Mouse (Mus musculus) embryonic facial prominence, embryonic 12.5 days (tissue): ENCODE measurements around the gene Sipa1l3. TPM values are rescaled to one million over a fixed set of nuclear protein-coding genes. Genes with fewer than 3 reads are reported as not detected.

ENCODE experiments used
- ATAC-seq: fragments of 200-750 bp; cut with Nextera tagmentation; 2 replicates; pipeline ENCODE4 v1.8.0; 2017; ENCODE audit not compliant: insufficient number of reproducible peaks, insufficient read depth, low FRiP score, low TSS enrichment
- H3K27ac ChIP-seq: fragments of 300-500 bp; sonication (generic); 2 replicates; pipeline ENCODE4 v1.5.1; 2016; ENCODE audit warnings: mild to moderate bottlenecking
- H3K27me3 ChIP-seq: fragments of 300-500 bp; sonication (generic); 2 replicates; pipeline ENCODE4 v1.6.1; 2016; ENCODE audit warnings: mild to moderate bottlenecking, moderate library complexity
- H3K36me3 ChIP-seq: fragments of 300-500 bp; sonication (generic); 2 replicates; pipeline ENCODE4 v1.6.1; 2016; ENCODE audit warnings: mild to moderate bottlenecking
- H3K4me1 ChIP-seq: fragments of 300-500 bp; sonication (generic); 2 replicates; pipeline ENCODE4 v1.6.1; 2016
- H3K4me2 ChIP-seq: fragments of 300-500 bp; sonication (generic); replicated peaks from 2 replicates; pipeline ENCODE4 v1.6.1; 2016; ENCODE audit warnings: mild to moderate bottlenecking, moderate library complexity
- H3K4me3 ChIP-seq: fragments of 300-500 bp; sonication (generic); 2 replicates; pipeline ENCODE4 v1.5.1; 2016; ENCODE audit warnings: mild to moderate bottlenecking
- H3K9ac ChIP-seq: fragments of 300-500 bp; sonication (generic); 2 replicates; pipeline ENCODE4 v1.6.1; 2016; ENCODE audit warnings: mild to moderate bottlenecking, moderate library complexity
- H3K9me3 ChIP-seq: fragments of 300-500 bp; sonication (generic); 2 replicates; pipeline ENCODE4 v1.6.1; 2016; ENCODE audit warnings: mild to moderate bottlenecking, moderate library complexity
- WGBS: fragments of 180-500 bp; shearing (Covaris S2); methylation state at CpG from one replicate; pipeline ENCODE4 v1.1.7; 2016; 5-methylcytosine and 5-hydroxymethylcytosine counted together
- polyA plus RNA-seq: library from polyadenylated mRNA; unstranded; fragments of >200 nt; fragmentation: Nextera tagmentation; extraction: Ambion mirVana; gene quantifications from 2 replicates; pipeline ENCODE4 v1.2.1, GENCODE M21; 2016

The Sipa1l3 gene
- polyA plus RNA-seq, 1 experiment from 2014 or later: 16.3 TPM

DNA sequence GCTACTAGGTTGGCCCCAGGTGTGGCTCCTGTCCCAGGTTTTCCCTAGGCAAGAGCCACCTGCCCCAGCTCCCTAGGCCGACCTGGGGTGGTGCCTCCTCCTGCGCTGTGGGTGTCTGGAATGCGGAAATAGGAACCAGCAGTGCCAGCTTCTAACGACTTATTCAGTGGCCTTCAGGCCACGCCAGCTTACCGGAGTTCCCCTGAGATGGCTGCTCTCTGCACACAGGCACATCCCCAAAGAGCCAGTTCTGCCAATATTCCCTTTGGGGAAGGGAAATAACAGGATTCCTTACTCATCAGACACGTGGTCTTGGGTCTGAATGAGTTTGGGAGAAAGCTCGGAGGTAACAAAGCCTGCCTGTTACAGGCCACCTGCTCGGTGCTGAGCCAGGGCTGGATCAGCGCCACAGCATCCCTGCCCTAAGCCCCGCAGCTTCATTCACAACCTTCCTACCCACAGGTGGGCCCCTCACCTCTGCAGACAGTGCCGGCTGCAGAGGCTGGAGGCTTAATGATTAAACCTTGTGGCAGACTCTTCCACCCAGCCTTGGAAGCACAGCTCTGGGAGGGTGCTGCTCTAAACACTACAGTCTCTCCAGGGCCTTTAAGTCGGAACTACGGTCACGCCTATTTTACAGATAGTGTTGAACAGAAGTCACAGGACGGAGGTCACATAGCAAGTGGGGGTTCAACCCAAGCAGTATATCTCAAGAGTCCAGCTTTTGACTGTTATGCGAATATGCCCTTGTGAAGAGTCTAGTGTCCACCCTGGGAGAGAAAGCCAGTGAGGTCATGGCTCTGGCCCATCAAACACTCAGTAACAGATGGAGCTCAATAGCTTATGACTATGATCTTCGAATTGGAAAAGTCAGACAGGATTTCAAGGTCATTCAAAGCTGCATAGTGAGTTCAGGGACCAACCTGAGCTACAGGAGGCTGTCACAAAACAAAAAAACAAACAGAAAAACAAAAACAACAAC lies 12.8 kb downstream of the Sipa1l3 start:
- peak; percentile 53; the same call in 1 of the 2 replicates for ATAC-seq
- H3K27me3 ChIP-seq: no peaks in the 10 kb centered on the region

DNA sequence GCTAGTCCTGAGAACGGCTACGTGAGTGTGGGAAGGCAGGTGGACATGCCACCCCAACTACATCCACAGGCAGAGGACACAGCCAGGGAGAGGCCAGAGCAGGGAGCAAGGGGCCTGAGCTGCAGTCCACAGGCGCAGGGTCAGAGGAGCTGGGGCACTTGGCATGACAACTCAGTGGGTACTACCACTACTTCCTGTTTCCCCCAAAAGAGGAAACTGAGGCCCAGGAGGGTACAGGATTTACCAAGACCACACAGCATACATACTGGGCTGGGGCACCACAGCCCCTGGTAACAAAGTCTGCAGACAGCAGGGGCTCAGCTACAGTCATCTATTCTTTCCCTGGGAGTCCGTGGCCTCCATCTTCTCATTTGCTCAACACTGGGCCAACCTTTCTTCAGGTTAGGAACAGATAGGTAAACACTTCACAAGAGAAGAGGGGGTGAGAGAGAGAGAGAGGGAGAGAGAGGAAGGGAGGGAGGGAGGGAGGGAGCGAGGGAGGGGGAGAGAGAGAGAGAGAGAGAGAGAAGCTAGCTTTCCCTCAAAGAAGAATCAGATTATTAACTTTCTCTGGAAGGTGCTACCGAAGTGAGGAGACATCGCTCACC lies 13.7 kb downstream of the Sipa1l3 start:
- no peaks in the 10 kb centered on the region for H3K36me3 ChIP-seq
- no peak overlapping the region for H3K27ac ChIP-seq
- 68% methylated on average over 7 of the region's 7 CpGs for WGBS
- no peaks in the 10 kb centered on the region for H3K27me3 ChIP-seq
- peaks cover 26% of the 10 kb centered on the region for H3K4me1 ChIP-seq
- no peaks in the 10 kb centered on the region for H3K9me3 ChIP-seq
- H3K4me2 ChIP-seq: no peak overlapping the region
- no peak for ATAC-seq
- H3K4me3 ChIP-seq: no peak overlapping the region
- H3K9ac ChIP-seq: no peak overlapping the region

More for the DNA sequence above, 12.8 kb downstream of the Sipa1l3 start:
- no peak overlapping the region for H3K27ac ChIP-seq
- H3K4me3 ChIP-seq: no peak overlapping the region
- H3K4me2 ChIP-seq: no peak overlapping the region
- peaks cover 28% of the 10 kb centered on the region for H3K4me1 ChIP-seq
- H3K36me3 ChIP-seq: no peaks in the 10 kb centered on the region
- no peaks in the 10 kb centered on the region for H3K9me3 ChIP-seq
- no peak overlapping the region for H3K9ac ChIP-seq
- WGBS: 25% methylated on average over 18 of the region's 18 CpGs

DNA sequence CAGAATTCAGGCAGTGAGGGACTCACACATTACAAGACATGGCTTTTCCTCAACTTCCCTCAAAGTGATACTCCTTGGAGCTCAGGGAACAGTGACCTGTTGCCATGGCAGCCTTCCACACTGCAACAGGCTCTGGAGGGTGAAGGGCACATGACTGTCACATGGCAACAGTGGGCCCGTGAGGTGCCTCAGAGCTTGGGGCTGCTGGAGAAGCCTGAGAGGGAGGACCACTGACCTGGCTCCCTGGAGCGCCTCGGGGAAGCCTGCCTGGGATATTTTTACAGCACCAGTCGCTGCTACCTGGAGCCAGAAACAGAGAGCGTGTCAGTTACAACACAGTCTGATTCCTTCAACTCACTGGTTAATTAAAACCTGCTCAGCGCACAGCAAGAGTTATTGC lies 14.8 kb downstream of the Sipa1l3 start:
- Histone ChIP-seq H3K27me3 (no peaks in the 10 kb centered on the region), H3K4me1 (peaks cover 26% of the 10 kb centered on the region), H3K9me3 (no peaks in the 10 kb centered on the region), H3K4me2 (no peak overlapping the region), H3K4me3 (no peak overlapping the region), H3K27ac (no peak overlapping the region), H3K36me3 (no peaks in the 10 kb centered on the region), H3K9ac (no peak overlapping the region)
- WGBS: 60% methylated on average over 6 of the region's 6 CpGs
- no peak for ATAC-seq

DNA sequence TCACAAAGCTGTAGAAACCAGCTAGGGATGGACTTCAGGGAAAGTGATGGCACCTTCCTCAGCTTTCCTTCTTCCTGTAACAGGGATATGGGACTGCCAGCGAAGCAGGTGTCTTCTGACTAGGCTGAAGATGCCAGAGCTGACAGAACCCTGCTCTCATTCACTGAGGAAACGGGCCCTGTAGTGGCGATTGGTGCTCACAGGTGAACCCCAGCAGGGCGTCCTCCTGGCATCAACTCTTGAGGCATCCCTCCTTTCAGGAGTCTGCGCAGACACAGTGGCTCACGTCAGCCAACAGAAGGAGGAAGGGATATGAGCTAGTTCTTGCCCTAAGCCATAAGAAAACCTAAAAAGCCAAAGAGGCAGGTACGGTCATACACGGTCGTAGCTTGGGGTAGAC lies 17.2 kb downstream of the Sipa1l3 start:
- WGBS: 93% methylated on average over 9 of the region's 9 CpGs
- no peaks in the 10 kb centered on the region for H3K9me3 ChIP-seq
- H3K4me3 ChIP-seq: no peak overlapping the region
- peaks cover 33% of the 10 kb centered on the region for H3K4me1 ChIP-seq
- ATAC-seq: no peak
- H3K9ac ChIP-seq: no peak overlapping the region
- H3K27ac ChIP-seq: no peak overlapping the region
- H3K36me3 ChIP-seq: no peaks in the 10 kb centered on the region
- no peak overlapping the region for H3K4me2 ChIP-seq
- H3K27me3 ChIP-seq: no peaks in the 10 kb centered on the region

DNA sequence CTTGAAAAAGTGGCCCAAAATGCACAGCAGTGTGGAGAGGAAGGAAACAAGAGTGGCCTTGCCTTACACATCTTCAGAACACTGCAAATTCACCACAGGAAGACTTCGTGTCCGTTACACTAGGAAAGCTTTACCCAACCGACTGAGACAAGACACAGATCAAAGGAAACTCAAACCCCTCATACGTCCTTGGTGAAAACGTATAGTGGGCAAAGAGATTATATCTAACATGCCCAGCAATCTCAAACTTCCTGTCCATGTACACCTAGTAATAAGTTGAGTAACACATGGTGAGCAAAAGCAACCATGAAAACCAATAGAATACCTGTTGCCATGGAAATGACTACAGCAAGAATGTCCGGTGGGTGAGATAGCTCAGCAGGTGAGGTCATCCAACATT lies 19.4 kb downstream of the Sipa1l3 start:
- Histone ChIP-seq H3K9me3 (no peaks in the 10 kb centered on the region), H3K36me3 (no peaks in the 10 kb centered on the region), H3K4me3 (no peak overlapping the region), H3K4me1 (peaks cover 18% of the 10 kb centered on the region), H3K9ac (no peak overlapping the region), H3K27ac (no peak overlapping the region), H3K27me3 (no peaks in the 10 kb centered on the region), H3K4me2 (no peak overlapping the region)
- 81% methylated on average over 6 of the region's 6 CpGs for WGBS
- no peak for ATAC-seq

DNA sequence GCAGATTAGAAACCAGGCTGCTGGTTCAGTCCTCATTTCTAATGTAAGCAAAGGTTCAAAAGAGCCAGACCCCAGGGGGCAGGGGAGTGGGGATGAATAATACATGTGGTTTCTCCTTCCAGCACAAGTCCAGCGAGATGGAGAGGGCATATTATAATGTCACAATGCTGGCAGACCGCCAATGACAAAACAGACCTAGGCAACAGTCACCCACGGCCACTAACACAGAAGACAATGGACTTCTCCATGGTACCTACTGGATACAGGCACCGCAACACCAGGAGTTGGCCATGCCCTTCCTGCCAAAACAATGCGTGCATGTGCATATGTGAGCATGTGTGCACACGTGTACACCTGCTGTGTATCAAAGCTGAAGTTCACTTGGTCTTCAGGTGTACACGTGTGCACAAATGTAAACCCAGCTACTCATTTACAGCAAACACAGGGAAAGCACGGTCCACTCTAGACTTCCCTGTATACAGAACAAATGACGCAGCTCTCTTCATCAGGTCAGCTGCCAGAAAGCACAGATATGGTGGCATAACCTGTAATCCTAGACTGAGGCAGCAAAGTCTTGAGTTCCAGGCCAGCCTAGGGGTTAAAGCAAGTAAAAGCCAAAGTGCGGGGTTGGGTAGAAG lies 21.4 kb downstream of the Sipa1l3 start:
- H3K9me3 ChIP-seq: no peaks in the 10 kb centered on the region
- no peak overlapping the region for H3K4me2 ChIP-seq
- H3K27ac ChIP-seq: no peak overlapping the region
- no peak overlapping the region for H3K9ac ChIP-seq
- H3K27me3 ChIP-seq: no peaks in the 10 kb centered on the region
- WGBS: 70% methylated on average over 10 of the region's 10 CpGs
- ATAC-seq: no peak
- peaks cover 12% of the 10 kb centered on the region for H3K4me1 ChIP-seq
- H3K36me3 ChIP-seq: no peaks in the 10 kb centered on the region
- no peak overlapping the region for H3K4me3 ChIP-seq

DNA sequence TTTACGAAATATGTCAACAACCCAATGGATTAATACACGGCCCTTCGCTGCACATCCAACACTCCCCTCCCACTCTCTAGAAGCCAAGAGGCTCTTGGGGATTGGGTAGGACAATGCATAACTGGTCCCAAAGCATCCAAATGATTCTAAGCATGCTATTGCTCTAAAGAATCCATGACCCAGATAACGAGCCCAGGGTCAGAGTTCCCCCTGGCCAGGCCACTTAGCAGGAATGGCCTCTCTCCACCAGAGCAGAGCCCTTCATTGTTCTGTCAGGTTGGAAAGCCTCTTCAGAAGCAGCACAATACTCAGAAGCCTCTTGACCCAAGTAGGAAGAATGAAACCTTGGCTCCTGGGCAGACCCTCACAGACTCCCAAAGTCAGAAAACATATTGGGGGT lies 22.1 kb downstream of the Sipa1l3 start:
- H3K9ac ChIP-seq: no peak overlapping the region
- no peaks in the 10 kb centered on the region for H3K36me3 ChIP-seq
- no peak overlapping the region for H3K4me2 ChIP-seq
- no peaks in the 10 kb centered on the region for H3K27me3 ChIP-seq
- no peaks in the 10 kb centered on the region for H3K9me3 ChIP-seq
- H3K4me1 ChIP-seq: peaks cover 12% of the 10 kb centered on the region
- no peak overlapping the region for H3K27ac ChIP-seq
- ATAC-seq: no peak
- H3K4me3 ChIP-seq: no peak overlapping the region
- 67% methylated on average over 4 of the region's 4 CpGs for WGBS

DNA sequence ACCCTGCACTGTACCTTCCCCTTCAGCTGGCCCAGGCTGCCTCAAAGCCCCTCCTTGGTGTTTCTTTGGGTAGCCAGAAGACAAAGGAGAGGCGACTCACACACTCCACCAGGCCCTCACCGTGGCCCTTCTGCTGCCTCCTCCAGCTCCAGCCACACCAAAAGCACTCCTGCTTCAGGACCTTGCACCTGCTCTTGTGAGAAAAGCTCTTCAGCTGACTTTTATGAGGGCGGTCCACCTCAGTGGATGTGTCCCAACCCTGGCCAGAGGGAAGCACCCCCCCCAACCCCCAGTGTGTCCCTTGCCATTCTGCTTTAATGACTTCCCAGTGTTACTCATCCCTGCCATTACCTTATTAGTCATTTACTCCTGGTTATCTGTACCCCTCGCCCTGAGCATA lies 22.6 kb downstream of the Sipa1l3 start:
- no peak overlapping the region for H3K9ac ChIP-seq
- no peak overlapping the region for H3K27ac ChIP-seq
- peaks cover 12% of the 10 kb centered on the region for H3K4me1 ChIP-seq
- no peaks in the 10 kb centered on the region for H3K27me3 ChIP-seq
- H3K4me3 ChIP-seq: no peak overlapping the region
- ATAC-seq: no peak
- H3K4me2 ChIP-seq: no peak overlapping the region
- no peaks in the 10 kb centered on the region for H3K9me3 ChIP-seq
- WGBS: 69% methylated on average over 4 of the region's 4 CpGs
- no peaks in the 10 kb centered on the region for H3K36me3 ChIP-seq

DNA sequence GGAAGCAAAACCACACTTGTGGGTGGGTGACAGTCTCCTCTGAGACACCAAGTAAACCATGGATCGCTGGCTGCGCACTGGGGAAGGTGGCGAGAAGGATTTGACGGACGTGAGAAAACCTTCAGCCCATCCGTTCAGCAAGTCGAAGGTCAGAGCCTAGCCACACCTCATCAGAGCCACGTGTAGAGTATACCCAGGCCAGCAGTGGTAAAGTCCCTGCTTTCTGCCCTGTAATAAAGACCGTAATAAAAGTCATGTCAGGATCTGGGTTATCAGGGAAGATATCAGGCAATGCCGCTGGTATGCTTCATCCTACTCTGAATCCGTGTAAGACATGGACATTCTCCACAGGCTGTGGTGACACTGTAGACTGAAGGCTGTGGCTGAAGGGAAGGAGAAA lies 23.6 kb downstream of the Sipa1l3 start:
- Histone ChIP-seq H3K9ac (no peak overlapping the region), H3K4me2 (no peak overlapping the region), H3K36me3 (no peaks in the 10 kb centered on the region), H3K4me3 (no peak overlapping the region), H3K4me1 (peaks cover 16% of the 10 kb centered on the region), H3K27me3 (no peaks in the 10 kb centered on the region), H3K9me3 (no peaks in the 10 kb centered on the region), H3K27ac (no peak overlapping the region)
- ATAC-seq: no peak
- WGBS: 91% methylated on average over 11 of the region's 11 CpGs

DNA sequence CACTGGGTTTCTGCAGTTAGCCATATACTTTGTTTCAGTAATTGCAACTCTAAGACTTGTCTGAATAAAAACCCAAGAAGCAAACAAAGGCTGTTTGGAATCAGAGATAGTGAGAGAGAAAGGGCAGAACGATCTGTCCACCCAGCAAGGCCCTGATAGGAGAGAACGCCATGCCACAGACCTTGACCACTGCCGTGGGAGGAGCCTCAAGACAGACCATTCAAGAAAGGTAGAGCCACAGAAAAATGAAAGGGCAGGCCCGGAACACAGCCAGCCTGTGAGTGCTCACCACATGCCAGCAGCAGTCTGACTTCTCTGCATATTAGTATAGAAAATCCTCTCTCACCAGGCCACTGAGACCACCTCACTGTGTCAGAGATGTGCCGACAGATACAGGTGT lies 24.4 kb downstream of the Sipa1l3 start:
- no peaks in the 10 kb centered on the region for H3K9me3 ChIP-seq
- ATAC-seq: no peak
- H3K36me3 ChIP-seq: no peaks in the 10 kb centered on the region
- H3K9ac ChIP-seq: no peak overlapping the region
- H3K27ac ChIP-seq: no peak overlapping the region
- no peaks in the 10 kb centered on the region for H3K27me3 ChIP-seq
- H3K4me1 ChIP-seq: peaks cover 22% of the 10 kb centered on the region
- 91% methylated on average over 5 of the region's 5 CpGs for WGBS
- H3K4me3 ChIP-seq: no peak overlapping the region
- H3K4me2 ChIP-seq: no peak overlapping the region

DNA sequence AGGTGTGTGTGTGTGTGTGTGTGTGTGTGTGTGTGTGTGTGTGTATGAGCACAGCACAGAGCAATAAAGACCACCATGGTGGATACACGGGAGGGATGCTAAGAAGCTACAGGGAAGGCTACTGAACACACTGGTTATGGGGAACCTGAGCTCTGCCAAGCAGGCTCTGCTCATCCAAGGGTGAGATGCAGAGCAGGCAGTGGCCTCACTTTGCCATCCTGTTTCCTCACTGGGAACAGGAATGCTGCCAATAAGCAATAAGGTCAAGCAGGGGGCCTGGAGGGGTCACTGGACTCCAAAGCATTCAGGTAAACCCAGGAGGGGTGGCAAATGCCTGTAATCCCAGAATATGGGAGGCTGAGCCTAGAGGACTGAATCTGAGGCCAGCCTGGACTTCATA lies 25.4 kb downstream of the Sipa1l3 start:
- no peaks in the 10 kb centered on the region for H3K27me3 ChIP-seq
- H3K4me3 ChIP-seq: no peak overlapping the region
- H3K9me3 ChIP-seq: no peaks in the 10 kb centered on the region
- H3K4me1 ChIP-seq: peaks cover 28% of the 10 kb centered on the region
- no peak overlapping the region; the same call in 1 of the 2 replicates for H3K9ac ChIP-seq
- 79% methylated on average over 1 of the region's 1 CpGs for WGBS
- no peak overlapping the region for H3K4me2 ChIP-seq
- no peak overlapping the region for H3K27ac ChIP-seq
- no peaks in the 10 kb centered on the region for H3K36me3 ChIP-seq
- ATAC-seq: no peak

DNA sequence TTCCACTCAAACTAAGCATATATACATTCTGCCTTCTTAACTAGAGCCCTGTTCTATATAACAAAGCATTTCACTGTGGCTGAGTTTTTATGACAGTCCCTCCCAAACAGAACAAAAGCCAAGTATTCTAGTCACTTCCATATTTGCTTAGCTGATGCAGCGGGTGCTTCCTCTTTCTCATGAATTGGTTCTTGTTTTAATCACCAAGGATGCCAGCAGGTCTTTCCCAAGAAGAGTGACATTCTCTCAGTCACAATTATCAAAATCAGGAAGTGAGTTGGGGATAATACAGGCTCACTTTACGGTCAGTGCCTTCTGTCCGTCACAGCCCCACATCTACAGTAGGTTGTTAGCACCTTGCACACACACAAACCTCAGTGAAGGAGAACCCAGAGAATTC lies 26.6 kb downstream of the Sipa1l3 start:
- peaks cover 26% of the 10 kb centered on the region for H3K4me1 ChIP-seq
- no peak overlapping the region for H3K9ac ChIP-seq
- no peak overlapping the region for H3K4me2 ChIP-seq
- H3K36me3 ChIP-seq: no peaks in the 10 kb centered on the region
- H3K27me3 ChIP-seq: no peaks in the 10 kb centered on the region
- no peak overlapping the region for H3K4me3 ChIP-seq
- H3K9me3 ChIP-seq: no peaks in the 10 kb centered on the region
- no peak for ATAC-seq
- 72% methylated on average over 3 of the region's 3 CpGs for WGBS
- H3K27ac ChIP-seq: no peak overlapping the region
